Mouse (Mus musculus) cerebellum, postnatal 10 days (tissue): Measurements from ENCODE around the gene B020011L13Rik.
"Not testable (repeated sequence)": the region's sequence is repeated elsewhere in the genome, so short reads cannot be mapped to it uniquely, and the experiment has no call there.

ENCODE experiments used
- DNase-seq, 2 experiments: peaks; one replicate each; pipeline ENCODE4 v3.0.0; 2021; ENCODE audit warnings: mixed read lengths in 2 of 2

Gene B020011L13Rik

DNA sequence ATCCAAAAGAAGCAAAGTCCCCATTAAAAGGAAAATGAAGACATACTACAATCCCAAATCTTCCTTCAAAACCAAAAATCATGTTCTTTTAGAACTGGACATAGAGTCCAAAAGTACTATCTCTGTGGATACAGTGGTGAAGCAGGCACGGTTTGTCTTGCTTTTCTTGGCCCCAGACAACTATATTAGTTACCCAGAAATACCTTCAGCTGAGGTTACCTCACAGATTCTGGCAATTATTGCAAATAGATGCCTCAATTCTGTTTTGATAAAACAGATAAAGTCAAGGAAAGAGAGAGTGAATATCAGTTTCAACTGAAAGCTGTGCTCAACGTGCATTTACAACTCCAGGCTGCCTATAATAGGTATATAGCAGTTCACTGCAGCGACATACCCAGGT, at the start of gene B020011L13Rik:
Gene B020011L13Rik, plus strand, starts transcription at position 301 of the 400 bp plus-strand sequence.
- not testable (repeated sequence) for DNase-seq

DNA sequence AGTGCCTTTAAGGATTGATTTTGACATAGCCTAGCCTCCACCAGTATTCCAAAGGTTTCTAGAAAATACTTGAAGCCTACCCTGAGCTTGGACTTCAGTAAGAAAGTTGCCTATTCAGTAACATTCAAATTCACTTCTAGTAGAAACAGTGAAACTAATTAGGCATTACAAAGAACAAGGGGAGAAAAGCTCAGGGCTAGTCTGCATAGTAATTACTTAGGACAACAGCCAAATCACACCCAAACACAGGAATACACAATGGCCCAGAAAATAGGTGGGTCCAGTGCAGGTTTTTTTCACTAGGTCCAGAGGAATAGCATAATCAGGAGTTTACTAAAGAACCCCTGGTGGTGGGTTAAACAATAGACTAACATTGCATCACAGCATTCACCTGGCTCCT, 35.3 kb downstream of the B020011L13Rik start:
- not testable (repeated sequence) for DNase-seq

DNA sequence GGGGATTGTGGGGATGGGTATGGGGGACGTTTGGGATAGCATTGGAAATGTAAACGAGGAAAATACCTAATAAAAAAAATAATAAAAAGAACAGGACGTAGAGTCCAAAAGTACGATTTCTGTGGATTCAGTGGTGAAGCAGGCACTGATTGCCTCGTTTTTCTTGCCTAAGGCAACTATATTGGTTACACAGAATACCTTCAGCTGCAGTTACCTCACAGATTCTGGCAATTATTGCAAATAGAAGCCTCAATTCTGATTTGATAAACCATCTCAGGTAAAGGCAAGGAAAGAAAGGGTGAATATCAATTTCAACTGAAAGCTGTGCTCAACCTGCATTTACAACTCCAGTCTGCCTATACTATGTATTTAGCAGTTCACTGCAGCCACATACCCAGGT, 48.8 kb downstream of the B020011L13Rik start, which contains the start of gene Gm28360:
Gene Gm28360, plus strand, starts transcription at position 301 of the 400 bp plus-strand sequence.
- DNase-seq: not testable (repeated sequence)

DNA sequence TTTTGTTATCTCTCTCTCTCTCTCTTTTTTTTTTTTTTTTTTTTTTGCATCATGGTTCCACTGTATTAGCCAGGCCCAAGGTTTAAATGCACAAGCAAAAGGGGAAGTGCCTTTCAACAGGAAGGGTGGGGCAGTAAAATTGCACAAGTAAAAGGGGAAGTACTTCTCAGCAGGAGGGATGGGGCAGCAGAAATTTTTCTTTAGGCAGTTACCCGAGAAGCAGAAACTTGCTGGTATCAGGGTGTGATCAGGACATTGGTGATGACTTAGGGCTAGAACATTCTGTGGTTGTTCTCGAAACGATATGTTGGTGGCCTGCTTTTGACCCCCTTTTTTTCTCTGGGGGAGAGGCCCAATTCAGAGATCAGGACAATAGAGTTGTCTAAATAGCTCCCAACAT, 70.8 kb downstream of the B020011L13Rik start:
- not testable (repeated sequence) for DNase-seq
